In the genomic region with DNA sequence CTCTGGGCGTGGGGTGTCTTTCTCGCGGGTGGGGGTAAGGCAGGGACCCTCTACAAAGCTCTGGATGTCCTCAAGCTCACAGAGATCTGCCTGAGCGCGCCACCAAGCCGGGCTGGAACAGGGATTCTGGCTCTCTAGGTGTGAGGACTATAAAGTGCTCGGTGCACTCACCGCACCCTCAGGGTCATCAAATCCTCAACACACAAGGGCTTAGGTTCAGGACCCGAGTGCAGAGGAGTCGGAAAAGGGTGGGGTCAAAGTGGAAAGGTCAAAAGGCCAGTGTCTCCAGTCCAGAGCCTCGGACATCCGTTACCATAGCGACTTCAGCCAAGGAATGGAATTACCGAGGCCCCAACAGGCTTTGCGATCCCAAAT, we compare ENCODE assay signal across 8 mouse cellular contexts. TPM values are rescaled to one million over a fixed set of nuclear protein-coding genes. Genes with fewer than 3 reads are reported as not detected.
DNase-seq lines count a peak whose midpoint lies in the region; ATAC-seq and TF ChIP-seq lines count a peak whose summit lies in the region.

No protein-coding gene starts in this region.

- H3ac ChIP-seq in C2C12 (ENCODE audit: control insufficient read depth, insufficient read length, low read depth): peak overlapping the region; percentile 16

- peaks cover 30% of the 10 kb centered on the region for H3K79me2 ChIP-seq in C2C12 (ENCODE audit: control insufficient read depth, insufficient read depth)

- no peaks in the 10 kb centered on the region for H3K9me3 ChIP-seq in forebrain, embryonic 14.5 days (replicated peaks; ENCODE audit: control insufficient read depth, low read length)
- H3K9me3 ChIP-seq in liver, postnatal 0 days (ENCODE audit: low read length): no peaks in the 10 kb centered on the region

- H3K4me1 ChIP-seq in forebrain, embryonic 14.5 days (ENCODE audit: control insufficient read depth, insufficient read depth, low read length): peaks cover 6% of the 10 kb centered on the region; the same call in 1 of the 2 replicates
- H3K4me1 ChIP-seq in liver, postnatal 0 days (ENCODE audit: insufficient read depth): peaks cover 14% of the 10 kb centered on the region

- no peak for DNase-seq in gastrocnemius, adult 2 months
- DNase-seq in gastrocnemius, postnatal 10 days: no peak
- DNase-seq in forebrain, embryonic 14.5 days (ENCODE audit: low spot score): no peak
- no peak for DNase-seq in liver, postnatal 0 days
- DNase-seq in right cerebral cortex, adult 2 months (ENCODE audit: low spot score in 2 of 2): no peak
- no peak for DNase-seq in layer of hippocampus, adult 9-11 months
- DNase-seq in kidney, adult 9 months: no peak

- no peak for TF ChIP-seq CTCF in gastrocnemius, adult 2 months (IDR thresholded peaks at IDR 0.05)
- no peak for TF ChIP-seq CTCF in C2C12 (IDR thresholded peaks at IDR 0.05; ENCODE audit: control insufficient read depth, insufficient read depth, insufficient read length)
- TF ChIP-seq CTCF in liver, postnatal 0 days (IDR thresholded peaks at IDR 0.05; ENCODE audit: low read depth): no peak

- ATAC-seq in forebrain, embryonic 14.5 days: peak; percentile 27; the same call in 1 of the 2 replicates
- peak; percentile 8 for ATAC-seq in liver, postnatal 0 days

- TF ChIP-seq EP300 in liver, postnatal 0 days (IDR thresholded peaks at IDR 0.05; ENCODE audit: low read depth): no peak

- H3K79me3 ChIP-seq in C2C12 (ENCODE audit: low read depth): peaks cover 7% of the 10 kb centered on the region

- no peaks in the 10 kb centered on the region for H3K27me3 ChIP-seq in C2C12 (ENCODE audit: control insufficient read depth, insufficient read depth, insufficient read length)
- H3K27me3 ChIP-seq in forebrain, embryonic 14.5 days (replicated peaks; ENCODE audit: control insufficient read depth, insufficient read depth, low read length): no peaks in the 10 kb centered on the region
- no peaks in the 10 kb centered on the region for H3K27me3 ChIP-seq in liver, postnatal 0 days (ENCODE audit: insufficient read depth, low read length)

- peak overlapping the region; percentile 87 for H3K4me3 ChIP-seq in gastrocnemius, adult 2 months
- peak overlapping the region; percentile 31 for H3K4me3 ChIP-seq in C2C12 (ENCODE audit: insufficient read depth, poor library complexity, severe bottlenecking)
- peak overlapping the region; percentile 77 for H3K4me3 ChIP-seq in forebrain, embryonic 14.5 days (ENCODE audit: low read depth, low read length)
- peak overlapping the region; percentile 82 for H3K4me3 ChIP-seq in liver, postnatal 0 days (ENCODE audit: low read depth, low read length)

- intact Hi-C loops in gastrocnemius, adult 2 months (cut with DNase I): loop anchor here (5.0 kb wide), 1 partner anchor 509 kb away; no protein-coding TSS in a partner anchor

- peak overlapping the region; percentile 68 for H3K4me2 ChIP-seq in forebrain, embryonic 14.5 days (ENCODE audit: low read length)
- peak overlapping the region; percentile 96 for H3K4me2 ChIP-seq in liver, postnatal 0 days (ENCODE audit: low read depth, low read length)

- H3K9ac ChIP-seq in forebrain, embryonic 14.5 days (ENCODE audit: low read length): peak overlapping the region; percentile 46
- peak overlapping the region; percentile 92 for H3K9ac ChIP-seq in liver, postnatal 0 days (replicated peaks)

- H3K36me3 ChIP-seq in C2C12 (ENCODE audit: control insufficient read depth, insufficient read depth): peaks cover 35% of the 10 kb centered on the region
- peaks cover 20% of the 10 kb centered on the region for H3K36me3 ChIP-seq in forebrain, embryonic 14.5 days (ENCODE audit: control insufficient read depth, insufficient read depth, low read length)
- H3K36me3 ChIP-seq in liver, postnatal 0 days (replicated peaks; ENCODE audit: insufficient read depth, low read length): peaks cover 35% of the 10 kb centered on the region

- H3K27ac ChIP-seq in gastrocnemius, adult 2 months: peak overlapping the region; percentile 73
- no peak overlapping the region for H3K27ac ChIP-seq in forebrain, embryonic 14.5 days (ENCODE audit: low read depth, low read length)
- no peak overlapping the region for H3K27ac ChIP-seq in liver, postnatal 0 days (ENCODE audit: low read depth)

- WGBS in forebrain, embryonic 14.5 days: 6% methylated on average over 15 of the region's 15 CpGs
- WGBS in liver, postnatal 0 days (ENCODE audit: insufficient replicate concordance): 4% methylated on average over 15 of the region's 15 CpGs

TF ChIP-seq in C2C12, 6 proteins besides CTCF, POLR2A, EP300 and RAD21:
- no peak for TF ChIP-seq USF1 (IDR thresholded peaks at IDR 0.05; ENCODE audit: low read depth)
- no peak for TF ChIP-seq FOSL1 (IDR thresholded peaks at IDR 0.05; ENCODE audit: insufficient read depth, low read length, poor library complexity, severe bottlenecking)
- no peak for TF ChIP-seq CEBPB (IDR thresholded peaks at IDR 0.05; ENCODE audit: low read depth)
- no peak for TF ChIP-seq MAX (IDR thresholded peaks at IDR 0.05)
- no peak for TF ChIP-seq MYOG (IDR thresholded peaks at IDR 0.05; ENCODE audit: control insufficient read depth, extremely low read depth, insufficient read length)
- TF ChIP-seq MYOD1 (IDR thresholded peaks at IDR 0.05; ENCODE audit: control insufficient read depth, insufficient read length, low read depth): no peak

RNA-seq across cellular contexts. Expression of a gene that starts 0.3 kb away (rescaled TPM):
- total RNA-seq in gastrocnemius, adult 2 months (2021): under 1 TPM; 0.26 to 0.33 TPM
- total RNA-seq in gastrocnemius, postnatal 10 days (2021): 1 to 10 TPM; 4.7 to 4.9 TPM
- polyA plus RNA-seq in C2C12 (2012; fragmentation: generic; extraction: Trizol): 47.6 TPM
- polyA plus RNA-seq in forebrain, embryonic 14.5 days (2014; fragmentation: Nextera tagmentation; extraction: Ambion mirVana): 19.7 and 22.7 TPM in 2 replicates
- polyA plus RNA-seq in liver, postnatal 0 days (2015; fragmentation: Nextera tagmentation; extraction: Ambion mirVana): 13.2 and 14.7 TPM in 2 replicates

Comparison
In these comparisons a context has a peak if more than half of its experiments do, and no peak if none do; other contexts are left out.
1. H3K4me3 ChIP-seq: peak in every context shown above with its lines; median percentile 87 in gastrocnemius, adult 2 months; 82 in liver, postnatal 0 days; 77 in forebrain, embryonic 14.5 days; 31 in C2C12.